Mouse (Mus musculus): ENCODE data around the gene Tenm1. TPM values are rescaled to one million over a fixed set of nuclear protein-coding genes. Genes with fewer than 3 reads are reported as not detected.

The Tenm1 gene
- 10 to 100 TPM; 77.8 to 84.5 TPM for total RNA-seq (2021)

GRCm38 (mm10) chrX:43428855-43429263 lies at the start of gene Tenm1:
Gene Tenm1, minus strand, starts transcription at chrX:43429126.
- DNase-seq (ENCODE audit: extremely low spot score in 1 of 2, low spot score in 2 of 2), result peak; percentile 17 to 39
- intact Hi-C loops (cut with DNase I), result loop anchor here (10.0 kb wide), 2 partner anchors 874 to 1274 kb away; no protein-coding TSS in a partner anchor

- intact Hi-C loops (cut with DNase I), result no loop called here
- no peak for DNase-seq (ENCODE audit: extremely low spot score in 1 of 2, low spot score in 2 of 2)
Observed at GRCm38 (mm10) chrX:43467311-43467710, 38.4 kb upstream of the Tenm1 start.

- DNase-seq (ENCODE audit: extremely low spot score in 1 of 2, low spot score in 2 of 2), result peak in 1 of 2 experiments; percentile 18
Observed at GRCm38 (mm10) chrX:43430581-43430980, 1.7 kb upstream of the Tenm1 start.

GRCm38 (mm10) chrX:43429982-43430531 lies 1.1 kb upstream of the Tenm1 start:
- intact Hi-C loops (cut with DNase I), result loop anchor here (10.0 kb wide), 2 partner anchors 875 to 1275 kb away; no protein-coding TSS in a partner anchor
- peak; percentile 14 to 32 for DNase-seq (ENCODE audit: extremely low spot score in 1 of 2, low spot score in 2 of 2)

More at GRCm38 (mm10) chrX:43430581-43430980, 1.7 kb upstream of the Tenm1 start:
- intact Hi-C loops (cut with DNase I), result no loop called here

GRCm38 (mm10) chrX:43429337-43429736 lies 411 bp upstream of the Tenm1 start:
- peak; percentile 14 to 16 for DNase-seq (ENCODE audit: extremely low spot score in 1 of 2, low spot score in 2 of 2)
- intact Hi-C loops (cut with DNase I), result loop anchor here (10.0 kb wide), 2 partner anchors 875 to 1275 kb away; no protein-coding TSS in a partner anchor

GRCm38 (mm10) chrX:43427961-43428365 lies 963 bp downstream of the Tenm1 start:
- DNase-seq (ENCODE audit: extremely low spot score in 1 of 2, low spot score in 2 of 2), result peak in 1 of 2 experiments; percentile 3
- intact Hi-C loops (cut with DNase I), result loop anchor here (10.0 kb wide), 2 partner anchors 873 to 1273 kb away; no protein-coding TSS in a partner anchor

GRCm38 (mm10) chrX:43427111-43427510 lies 1.8 kb downstream of the Tenm1 start:
- intact Hi-C loops (cut with DNase I), result loop anchor here (10.0 kb wide), 2 partner anchors 872 to 1272 kb away; no protein-coding TSS in a partner anchor
- peak; percentile 9 to 14 for DNase-seq (ENCODE audit: extremely low spot score in 1 of 2, low spot score in 2 of 2)

- intact Hi-C loops (cut with DNase I), result no loop called here
- no peak for DNase-seq (ENCODE audit: extremely low spot score in 1 of 2, low spot score in 2 of 2)
Observed at GRCm38 (mm10) chrX:43397957-43398356, 31.0 kb downstream of the Tenm1 start.

GRCm38 (mm10) chrX:43388106-43388505 lies 40.8 kb downstream of the Tenm1 start:
- DNase-seq (ENCODE audit: extremely low spot score in 1 of 2, low spot score in 2 of 2), result no peak
- intact Hi-C loops (cut with DNase I), result no loop called here

- intact Hi-C loops (cut with DNase I), result no loop called here
- no peak for DNase-seq (ENCODE audit: extremely low spot score in 1 of 2, low spot score in 2 of 2)
Observed at GRCm38 (mm10) chrX:43372526-43372925, 56.4 kb downstream of the Tenm1 start.

GRCm38 (mm10) chrX:43319351-43319750 lies 109.6 kb downstream of the Tenm1 start:
- intact Hi-C loops (cut with DNase I), result no loop called here
- no peak for DNase-seq (ENCODE audit: extremely low spot score in 1 of 2, low spot score in 2 of 2)

GRCm38 (mm10) chrX:43317801-43318520 lies 111.0 kb downstream of the Tenm1 start:
- no peak for DNase-seq (ENCODE audit: extremely low spot score in 1 of 2, low spot score in 2 of 2)
- intact Hi-C loops (cut with DNase I), result no loop called here

GRCm38 (mm10) chrX:43235844-43236243 lies 193.1 kb downstream of the Tenm1 start:
- intact Hi-C loops (cut with DNase I), result no loop called here
- DNase-seq (ENCODE audit: extremely low spot score in 1 of 2, low spot score in 2 of 2), result no peak

- no peak for DNase-seq (ENCODE audit: extremely low spot score in 1 of 2, low spot score in 2 of 2)
- intact Hi-C loops (cut with DNase I), result no loop called here
Observed at GRCm38 (mm10) chrX:43205003-43205402, 223.9 kb downstream of the Tenm1 start.

- DNase-seq (ENCODE audit: extremely low spot score in 1 of 2, low spot score in 2 of 2), result no peak
- intact Hi-C loops (cut with DNase I), result no loop called here
Observed at GRCm38 (mm10) chrX:43202249-43202783, 226.6 kb downstream of the Tenm1 start.

GRCm38 (mm10) chrX:43182975-43183374 lies 246.0 kb downstream of the Tenm1 start:
- intact Hi-C loops (cut with DNase I), result no loop called here
- DNase-seq (ENCODE audit: extremely low spot score in 1 of 2, low spot score in 2 of 2), result no peak

- no peak for DNase-seq (ENCODE audit: extremely low spot score in 1 of 2, low spot score in 2 of 2)
- intact Hi-C loops (cut with DNase I), result no loop called here
Observed at GRCm38 (mm10) chrX:43151561-43151960, 277.4 kb downstream of the Tenm1 start.

- DNase-seq (ENCODE audit: extremely low spot score in 1 of 2, low spot score in 2 of 2), result no peak
- intact Hi-C loops (cut with DNase I), result no loop called here
Observed at GRCm38 (mm10) chrX:43129696-43130095, 299.2 kb downstream of the Tenm1 start.

GRCm38 (mm10) chrX:43122491-43122890 lies 306.4 kb downstream of the Tenm1 start:
- intact Hi-C loops (cut with DNase I), result no loop called here
- no peak for DNase-seq (ENCODE audit: extremely low spot score in 1 of 2, low spot score in 2 of 2)

GRCm38 (mm10) chrX:43122001-43122400 lies 306.9 kb downstream of the Tenm1 start:
- intact Hi-C loops (cut with DNase I), result no loop called here
- DNase-seq (ENCODE audit: extremely low spot score in 1 of 2, low spot score in 2 of 2), result no peak
